Mouse (Mus musculus): ENCODE data around the gene Ostm1.

Ostm1 gene

GRCm38 (mm10) chr10:42751813-42752212 is 168.2 kb downstream of the Ostm1 start:
- DNase-seq (ENCODE audit: low spot score in 2 of 2): no peak
